Mouse (Mus musculus) embryonic fibroblast, embryonic 13.5 days (primary cell): Measurements from ENCODE around the gene Prrg2.

ENCODE experiments used
- CTCF ChIP-seq: IDR thresholded peaks from 2 replicates; pipeline ENCODE4 v1.5.1; 2011; ENCODE audit warnings: mild to moderate bottlenecking, control low read depth, low read length, moderate library complexity, borderline replicate concordance; ENCODE audit not compliant: insufficient read depth
- POLR2A ChIP-seq: IDR thresholded peaks from 2 replicates; pipeline ENCODE4 v1.6.1; 2011; ENCODE audit warnings: low read depth, mild to moderate bottlenecking, control low read depth, low read length, moderate library complexity

DNA sequence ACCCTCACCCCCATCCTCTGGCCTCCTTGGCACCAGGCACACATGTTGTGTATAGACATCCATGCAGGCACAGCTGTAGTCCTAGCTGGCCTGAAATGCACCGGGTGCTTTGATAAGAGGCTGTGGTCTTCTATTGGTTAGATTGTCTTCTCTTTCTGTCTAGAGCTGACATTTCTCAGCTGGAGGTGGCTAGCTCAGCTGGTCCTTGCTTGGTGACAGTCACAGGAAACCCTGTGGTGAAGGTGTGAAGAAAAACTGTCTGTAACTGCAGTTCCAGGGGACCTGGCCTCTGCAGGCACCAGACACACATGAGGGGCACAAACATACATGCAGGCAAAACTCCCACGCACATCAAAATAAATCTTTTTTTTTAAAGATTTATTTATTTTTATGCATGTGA, 7.2 kb upstream of the Prrg2 start:
- no peak for TF ChIP-seq POLR2A
- no peak for TF ChIP-seq CTCF
